Mouse (Mus musculus) ES-E14 (cell line): ENCODE measurements around the gene Cgnl1. TPM values are rescaled to one million over a fixed set of nuclear protein-coding genes. Genes with fewer than 3 reads are reported as not detected.

ENCODE experiments used
- DNase-seq: peaks from one replicate; pipeline ENCODE4 v3.0.0-alpha.2; 2013; ENCODE audit warnings: low read depth, low spot score
- H3K27ac ChIP-seq: 2 replicates; pipeline ENCODE4 v1.5.1; 2012; ENCODE audit warnings: low read depth, mild to moderate bottlenecking, low read length, moderate library complexity, mixed read lengths; ENCODE audit not compliant: poor library complexity, insufficient read depth, severe bottlenecking
- H3K36me3 ChIP-seq: 2 replicates; pipeline ENCODE4 v1.6.1; 2012; ENCODE audit warnings: mild to moderate bottlenecking, low read length, moderate library complexity, mixed read lengths; ENCODE audit not compliant: control insufficient read depth, poor library complexity, insufficient read depth, severe bottlenecking
- H3K4me1 ChIP-seq, 2 experiments: fragments of 150-350 bp in 1 of 2; sonication (generic) in 1 of 2; 2 replicates each; pipeline ENCODE4 v1.6.1; 2012; ENCODE audit warnings: low read length in 2 of 2, mild to moderate bottlenecking in 1 of 2, mixed read lengths in 1 of 2; ENCODE audit not compliant: control insufficient read depth in 2 of 2, insufficient read depth in 2 of 2, poor library complexity in 1 of 2
- H3K4me3 ChIP-seq, 2 experiments: fragments of 150-350 bp in 1 of 2; sonication (generic) in 1 of 2; 2 replicates each; pipeline ENCODE4 v1.5.1; 2012; ENCODE audit warnings: low read length in 2 of 2, low read depth in 1 of 2, mild to moderate bottlenecking in 1 of 2, mixed read lengths in 1 of 2; ENCODE audit not compliant: insufficient read depth in 1 of 2, poor library complexity in 1 of 2, severe bottlenecking in 1 of 2
- H3K9ac ChIP-seq: 2 replicates; pipeline ENCODE4 v1.6.1; 2012; ENCODE audit warnings: low read depth, mild to moderate bottlenecking, low read length, mixed read lengths; ENCODE audit not compliant: poor library complexity, insufficient read depth, severe bottlenecking
- H3K9me3 ChIP-seq: fragments of 150-350 bp; sonication (generic); 2 replicates; pipeline ENCODE4 v1.6.1; 2012; ENCODE audit warnings: low read depth, mild to moderate bottlenecking, low read length; ENCODE audit not compliant: control insufficient read depth, insufficient read depth
- CHD2 ChIP-seq: IDR thresholded peaks from 2 replicates; pipeline ENCODE4 v1.6.1; 2014; ENCODE audit warnings: mild to moderate bottlenecking, low read depth, low read length, inconsistent platforms
- HCFC1 ChIP-seq: IDR thresholded peaks from 2 replicates; pipeline ENCODE4 v1.6.1; 2012; ENCODE audit warnings: low read length, inconsistent platforms, borderline replicate concordance; ENCODE audit not compliant: insufficient read depth
- MAFK ChIP-seq: IDR thresholded peaks from 2 replicates; pipeline ENCODE4 v1.6.1; 2014; ENCODE audit warnings: mild to moderate bottlenecking, low read depth, low read length, inconsistent platforms; ENCODE audit not compliant: insufficient read depth
- ZC3H11A ChIP-seq: IDR thresholded peaks from 2 replicates; pipeline ENCODE4 v1.6.1; 2012; ENCODE audit warnings: low read depth, mild to moderate bottlenecking, inconsistent platforms, low read length, borderline replicate concordance
- ZNF384 ChIP-seq: IDR thresholded peaks from 2 replicates; pipeline ENCODE4 v1.6.1; 2012; ENCODE audit warnings: low read depth, low read length, inconsistent platforms
- in situ Hi-C, 2 experiments: fragments of 600-800 bp; cut with MboI; formaldehyde crosslinking; loops; one replicate each; pipeline ENCODE4 v1.15.1; 2025; ENCODE audit warnings: low sequenced_read_pairs in 2 of 2, inconsistent platforms in 1 of 2; ENCODE audit not compliant: unreplicated experiment in 2 of 2
- total RNA-seq: library from RNA; depleted of rRNA; stranded (reverse); fragments of 300-350 nt; gene quantifications from 2 replicates; pipeline ENCODE4 v1.2.3, GENCODE M21; 2012

The Cgnl1 gene
- total RNA-seq, 1 experiment, result 45.9 TPM

GRCm38 (mm10) chr9:71799598-71799997, 28.2 kb upstream of the Cgnl1 start:
- no peak for DNase-seq
- no peaks in the 10 kb centered on the region for H3K36me3 ChIP-seq
- in situ Hi-C loops, result no loop called here
- no peak overlapping the region for H3K27ac ChIP-seq
- no peak overlapping the region for H3K9ac ChIP-seq
- peaks cover 0 to 4% of the 10 kb centered on the region in 2 experiments; a peak in 1 of 4 replicates for H3K4me1 ChIP-seq
- no peaks in the 10 kb centered on the region for H3K9me3 ChIP-seq
- TF ChIP-seq ZC3H11A, result no peak
- TF ChIP-seq ZNF384, result no peak
- TF ChIP-seq HCFC1, result no peak
- no peak for TF ChIP-seq CHD2
- no peak for TF ChIP-seq MAFK
- H3K4me3 ChIP-seq, result no peak overlapping the region

DNA sequence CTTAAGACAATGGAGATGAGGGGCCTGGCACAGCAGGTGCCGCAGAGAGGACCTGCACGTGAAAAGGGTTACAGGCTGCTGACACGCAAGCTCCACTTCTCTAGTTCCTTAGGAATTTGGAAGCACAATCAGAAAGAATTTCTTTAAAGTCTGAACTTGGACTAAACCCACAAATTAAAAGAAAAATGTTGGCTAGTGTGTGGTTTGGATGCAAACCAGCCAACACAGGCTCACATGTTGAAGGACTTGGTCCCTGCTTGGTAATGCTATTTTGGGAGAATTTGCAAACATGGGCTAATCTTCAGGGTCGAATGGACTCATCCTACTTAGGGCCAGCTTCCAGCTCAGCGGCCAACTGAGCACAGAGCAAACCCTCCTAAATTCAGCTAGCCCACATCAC, 26.8 kb upstream of the Cgnl1 start:
- no peak overlapping the region for H3K27ac ChIP-seq
- no peaks in the 10 kb centered on the region for H3K9me3 ChIP-seq
- H3K36me3 ChIP-seq, result no peaks in the 10 kb centered on the region
- in situ Hi-C loops, result no loop called here
- TF ChIP-seq ZC3H11A, result no peak
- no peak for TF ChIP-seq MAFK
- no peak for TF ChIP-seq CHD2
- TF ChIP-seq HCFC1, result no peak
- TF ChIP-seq ZNF384, result no peak
- no peak for DNase-seq
- H3K4me1 ChIP-seq, result peaks cover 0 to 4% of the 10 kb centered on the region in 2 experiments; a peak in 1 of 4 replicates
- H3K4me3 ChIP-seq, result no peak overlapping the region
- no peak overlapping the region for H3K9ac ChIP-seq

- Histone ChIP-seq H3K36me3 (no peaks in the 10 kb centered on the region), H3K9ac (no peak overlapping the region), H3K4me1 (no peaks in the 10 kb centered on the region), H3K9me3 (no peaks in the 10 kb centered on the region), H3K27ac (no peak overlapping the region), H3K4me3 (no peak overlapping the region)
- DNase-seq, result no peak
- in situ Hi-C loops, result loop anchor here in 1 of 2 experiments (10.0 kb wide), 1 partner anchor 133 kb away; no protein-coding TSS in a partner anchor
- TF ChIP-seq ZC3H11A, result no peak
- TF ChIP-seq MAFK, result no peak
- TF ChIP-seq ZNF384, result no peak
- TF ChIP-seq CHD2, result no peak
- TF ChIP-seq HCFC1, result no peak
Observed at GRCm38 (mm10) chr9:71777404-71777803, 6.0 kb upstream of the Cgnl1 start.

- DNase-seq, result no peak
- Histone ChIP-seq H3K4me1 (no peaks in the 10 kb centered on the region), H3K27ac (no peak overlapping the region), H3K4me3 (no peak overlapping the region), H3K9ac (no peak overlapping the region), H3K36me3 (no peaks in the 10 kb centered on the region), H3K9me3 (no peaks in the 10 kb centered on the region)
- TF ChIP-seq CHD2 (no peak), HCFC1 (no peak), ZC3H11A (no peak), ZNF384 (no peak), MAFK (no peak)
- in situ Hi-C loops, result loop anchor here in 1 of 2 experiments (10.0 kb wide), 1 partner anchor 132 kb away; no protein-coding TSS in a partner anchor
Observed at GRCm38 (mm10) chr9:71776337-71776736, 4.9 kb upstream of the Cgnl1 start.

GRCm38 (mm10) chr9:71773563-71773962, 2.2 kb upstream of the Cgnl1 start:
- Histone ChIP-seq H3K9me3 (no peaks in the 10 kb centered on the region), H3K4me3 (no peak overlapping the region), H3K9ac (no peak overlapping the region), H3K27ac (no peak overlapping the region), H3K4me1 (peaks cover 0 to 8% of the 10 kb centered on the region in 2 experiments; a peak in 1 of 4 replicates), H3K36me3 (no peaks in the 10 kb centered on the region; the same call in 1 of the 2 replicates)
- TF ChIP-seq ZNF384, result no peak
- no peak for TF ChIP-seq ZC3H11A
- no peak for TF ChIP-seq MAFK
- TF ChIP-seq HCFC1, result no peak
- TF ChIP-seq CHD2, result no peak
- no peak for DNase-seq
- in situ Hi-C loops, result loop anchor here in 1 of 2 experiments (10.0 kb wide), 1 partner anchor 129 kb away; no protein-coding TSS in a partner anchor
